Mouse (Mus musculus) kidney, postnatal 0 days (tissue): ENCODE data around the gene Adamts5. TPM values are rescaled to one million over a fixed set of nuclear protein-coding genes. Genes with fewer than 3 reads are reported as not detected.

Experiments
- ATAC-seq: fragments of 200-750 bp; cut with Nextera tagmentation; replicated peaks from 2 replicates; pipeline ENCODE4 v1.8.0; 2017; ENCODE audit warnings: low read depth, moderate number of reproducible peaks, moderate TSS enrichment, moderate library complexity; ENCODE audit not compliant: low FRiP score
- DNase-seq: peaks from one replicate; pipeline ENCODE4 v3.0.0-alpha.2; 2016; ENCODE audit warnings: low spot score
- H3K27ac ChIP-seq: fragments of 300-500 bp; sonication (generic); 2 replicates; pipeline ENCODE4 v1.5.1; 2014; ENCODE audit warnings: mild to moderate bottlenecking
- H3K27me3 ChIP-seq: fragments of 300-500 bp; sonication (generic); 2 replicates; pipeline ENCODE4 v1.6.1; 2014; ENCODE audit warnings: low read length, mixed read lengths; ENCODE audit not compliant: insufficient read depth
- H3K36me3 ChIP-seq: fragments of 300-500 bp; sonication (generic); 2 replicates; pipeline ENCODE4 v1.6.1; 2014; ENCODE audit warnings: low read length, mixed read lengths; ENCODE audit not compliant: insufficient read depth
- H3K4me1 ChIP-seq: fragments of 300-500 bp; sonication (generic); replicated peaks from 2 replicates; pipeline ENCODE4 v1.6.1; 2014; ENCODE audit warnings: antibody characterized with exemption, low read length, mixed read lengths; ENCODE audit not compliant: insufficient read depth
- H3K4me2 ChIP-seq: fragments of 300-500 bp; sonication (generic); 2 replicates; pipeline ENCODE4 v1.6.1; 2014; ENCODE audit warnings: mild to moderate bottlenecking, low read length, moderate library complexity, mixed read lengths
- H3K4me3 ChIP-seq: fragments of 300-500 bp; sonication (generic); replicated peaks from 2 replicates; pipeline ENCODE4 v1.5.1; 2014; ENCODE audit warnings: low read depth, low read length
- H3K9ac ChIP-seq: fragments of 300-500 bp; sonication (generic); 2 replicates; pipeline ENCODE4 v1.6.1; 2014; ENCODE audit warnings: low read depth, low read length
- H3K9me3 ChIP-seq: fragments of 300-500 bp; sonication (generic); replicated peaks from 2 replicates; pipeline ENCODE4 v1.6.1; 2016; ENCODE audit warnings: low read length, inconsistent platforms, mixed read lengths
- CTCF ChIP-seq: IDR thresholded peaks from 2 replicates; pipeline ENCODE4 v1.5.1; 2016; ENCODE audit warnings: antibody characterized with exemption, low read depth, mild to moderate bottlenecking, moderate library complexity
- WGBS: fragments of 180-500 bp; shearing (Covaris S2); extraction: QIAGEN DNeasy Blood & Tissue Kit; methylation state at CpG from one replicate; pipeline ENCODE4 v1.1.7; 2014; 5-methylcytosine and 5-hydroxymethylcytosine counted together
- polyA plus RNA-seq: library from polyadenylated mRNA; unstranded; fragments of >200 nt; fragmentation: Nextera tagmentation; extraction: Ambion mirVana; gene quantifications from 2 replicates; pipeline ENCODE4 v1.2.1, GENCODE M21; 2015

The Adamts5 gene
- polyA plus RNA-seq, 1 experiment from 2014 or later: 6.4 TPM

DNA sequence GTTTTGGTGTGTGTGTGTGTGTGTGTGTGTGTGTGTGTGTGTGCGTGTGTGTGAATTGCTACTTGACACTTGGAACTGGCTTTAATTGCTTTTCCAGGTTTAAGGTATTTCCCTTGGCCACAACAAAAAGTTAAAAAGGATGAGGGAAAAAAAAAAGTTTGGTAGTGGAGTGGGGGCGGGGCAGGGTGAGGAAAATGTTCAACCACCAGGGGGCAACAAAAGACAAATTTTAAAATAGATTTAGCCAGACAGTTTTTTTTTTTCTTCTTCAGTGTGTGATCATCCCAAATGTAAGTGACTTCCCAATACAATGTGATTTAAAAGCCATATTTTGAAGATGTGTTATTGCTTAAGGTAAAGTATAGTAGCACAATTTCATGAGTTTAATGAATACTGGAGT is 94.0 kb downstream of the Adamts5 start:
- no peak for ATAC-seq
- Histone ChIP-seq H3K4me1 (no peaks in the 10 kb centered on the region), H3K36me3 (no peaks in the 10 kb centered on the region), H3K27ac (no peak overlapping the region), H3K9ac (no peak overlapping the region), H3K27me3 (no peaks in the 10 kb centered on the region), H3K4me3 (no peak overlapping the region), H3K9me3 (no peaks in the 10 kb centered on the region), H3K4me2 (0 out of 2 replicates have a peak overlapping the region, but pooled peaks have one; percentile 23)
- peak; percentile 77 for DNase-seq
- peak; percentile 81 for TF ChIP-seq CTCF
- WGBS: 3% methylated on average over 2 of the region's 2 CpGs

DNA sequence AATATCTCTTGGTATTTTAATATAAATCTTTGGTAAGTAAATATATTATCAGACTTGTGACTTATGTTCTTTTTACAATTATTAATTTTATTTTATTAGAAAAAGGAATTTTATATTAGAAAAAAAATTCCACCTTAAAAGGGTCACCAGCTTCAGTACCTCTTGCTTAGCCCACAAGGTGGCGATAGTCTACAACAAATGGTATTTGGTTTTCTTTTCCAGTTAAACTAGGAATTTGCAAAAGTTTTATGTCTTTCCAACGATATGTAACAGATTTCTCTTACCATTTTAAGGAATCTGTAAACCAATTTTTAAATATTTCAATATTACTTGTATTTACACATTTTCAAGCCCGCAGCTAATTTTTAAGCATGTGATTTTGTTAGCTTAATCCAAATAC is 94.6 kb downstream of the Adamts5 start:
- DNase-seq: peak; percentile 93
- no peak overlapping the region for H3K4me3 ChIP-seq
- peak; percentile 78 for TF ChIP-seq CTCF
- H3K4me1 ChIP-seq: no peaks in the 10 kb centered on the region
- H3K36me3 ChIP-seq: no peaks in the 10 kb centered on the region
- 17% methylated on average over 3 of the region's 3 CpGs for WGBS
- H3K9me3 ChIP-seq: no peaks in the 10 kb centered on the region
- no peak for ATAC-seq
- no peaks in the 10 kb centered on the region for H3K27me3 ChIP-seq
- no peak overlapping the region for H3K9ac ChIP-seq
- H3K27ac ChIP-seq: no peak overlapping the region
- 0 out of 2 replicates have a peak overlapping the region, but pooled peaks have one; percentile 23 for H3K4me2 ChIP-seq

Other genes with a start within 250 kb of the Adamts5 start
- gene Adamts1, start 98.7 kb downstream of the Adamts5 start, polyA plus RNA-seq: 75.9 and 82.8 TPM in 2 replicates